10 mouse cellular contexts compared by ENCODE assay signal in the genomic region with DNA sequence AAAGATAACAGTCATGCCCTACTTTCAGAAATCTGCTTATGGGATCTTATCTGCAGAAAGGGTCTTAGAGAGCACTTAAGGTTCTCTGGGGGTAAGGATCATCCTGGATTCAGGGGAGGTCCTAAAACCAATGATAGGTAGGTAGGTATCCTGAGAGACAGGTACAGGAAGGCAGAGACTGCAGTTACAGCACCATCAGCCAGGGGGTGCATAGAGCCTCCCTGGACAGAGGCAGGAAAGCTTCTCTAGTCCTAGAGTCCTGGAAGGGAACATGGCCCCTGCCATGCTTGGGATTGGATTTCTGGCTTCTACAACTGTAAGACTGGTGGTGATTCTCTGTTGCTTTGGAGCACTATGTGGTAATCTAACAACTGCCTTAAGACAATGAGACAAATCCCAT. TPM values are rescaled to one million over a fixed set of nuclear protein-coding genes. Genes with fewer than 3 reads are reported as not detected.
DNase-seq lines count a peak whose midpoint lies in the region; ATAC-seq and TF ChIP-seq lines count a peak whose summit lies in the region.
"Had no signal": no experiment of that assay in that cellular context is flagged by ENCODE, and none has a peak within 500 bp of the region (broad histone marks: within the 10 kb centered on the region; RNA-seq: fewer than 3 reads in every experiment).

No protein-coding gene starts in this region.

- H3K27me3 ChIP-seq in heart, embryonic 14.5 days (ENCODE audit: control insufficient read depth, insufficient read depth, low read length), result no peaks in the 10 kb centered on the region
- H3K27me3 ChIP-seq in ES-Bruce4 (ENCODE audit: control insufficient read depth, insufficient read depth, low read length, poor library complexity, severe bottlenecking), result no peaks in the 10 kb centered on the region
- no peaks in the 10 kb centered on the region for H3K27me3 ChIP-seq in forebrain, embryonic 14.5 days (replicated peaks; ENCODE audit: control insufficient read depth, insufficient read depth, low read length)
- H3K27me3 ChIP-seq in limb, embryonic 10.5 days (ENCODE audit: low read depth, poor library complexity, severe bottlenecking), result no peaks in the 10 kb centered on the region
- H3K27me3 ChIP-seq: stomach, embryonic 15.5 days had no signal

- intact Hi-C loops in heart, postnatal 25 days (cut with DNase I), result no loop called here

- peak overlapping the region; percentile 84 to 86 for H3K27ac ChIP-seq in heart, embryonic 14.5 days (replicated peaks in 1 of 2; ENCODE audit: control insufficient read depth in 1 of 2, insufficient read depth in 1 of 2, low read depth in 2 of 2, low read length in 2 of 2)
- H3K27ac ChIP-seq in ES-Bruce4 (ENCODE audit: insufficient read depth, low read length), result no peak overlapping the region
- no peak overlapping the region for H3K27ac ChIP-seq in bone marrow, adult 2 months (ENCODE audit: control insufficient read depth, insufficient read depth, low read depth, low read length, poor library complexity)
- no peak overlapping the region for H3K27ac ChIP-seq in forebrain, embryonic 14.5 days (ENCODE audit: low read depth, low read length)
- H3K27ac ChIP-seq in limb, embryonic 10.5 days, result no peak overlapping the region
- H3K27ac ChIP-seq: macrophage; stomach, embryonic 15.5 days had no signal

- no peak overlapping the region for H3K9ac ChIP-seq in heart, embryonic 14.5 days (ENCODE audit: low read length)
- H3K9ac ChIP-seq in ES-Bruce4 (ENCODE audit: low read depth, poor library complexity, severe bottlenecking), result no peak overlapping the region
- no peak overlapping the region for H3K9ac ChIP-seq in forebrain, embryonic 14.5 days (ENCODE audit: low read length)
- H3K9ac ChIP-seq: stomach, embryonic 15.5 days had no signal

- H3K9me3 ChIP-seq in heart, embryonic 14.5 days (ENCODE audit: control insufficient read depth, low read length), result 0 out of 2 replicates have a peak, but pooled peaks cover 3% of the 10 kb centered on the region
- no peaks in the 10 kb centered on the region for H3K9me3 ChIP-seq in ES-Bruce4 (replicated peaks; ENCODE audit: control insufficient read depth, insufficient read depth, low read length, poor library complexity, severe bottlenecking)
- no peaks in the 10 kb centered on the region; the same call in 1 of the 2 replicates for H3K9me3 ChIP-seq in forebrain, embryonic 14.5 days (replicated peaks; ENCODE audit: control insufficient read depth, low read length)
- no peaks in the 10 kb centered on the region; the same call in 1 of the 2 replicates for H3K9me3 ChIP-seq in limb, embryonic 10.5 days (replicated peaks)
- H3K9me3 ChIP-seq: stomach, embryonic 15.5 days had no signal

- no peak overlapping the region for H3K4me2 ChIP-seq in heart, embryonic 14.5 days (ENCODE audit: low read length)
- H3K4me2 ChIP-seq in forebrain, embryonic 14.5 days (ENCODE audit: low read length), result no peak overlapping the region
- H3K4me2 ChIP-seq: stomach, embryonic 15.5 days had no signal

- H3K36me3 ChIP-seq in heart, embryonic 14.5 days (ENCODE audit: control insufficient read depth, insufficient read depth, low read length), result peaks cover 62% of the 10 kb centered on the region
- H3K36me3 ChIP-seq in ES-Bruce4 (ENCODE audit: control insufficient read depth, insufficient read depth, low read length, poor library complexity, severe bottlenecking), result peaks cover 65% of the 10 kb centered on the region
- peaks cover 49% of the 10 kb centered on the region for H3K36me3 ChIP-seq in forebrain, embryonic 14.5 days (ENCODE audit: control insufficient read depth, insufficient read depth, low read length)
- peaks cover 69% of the 10 kb centered on the region for H3K36me3 ChIP-seq in limb, embryonic 10.5 days

- TF ChIP-seq POLR2A in ES-Bruce4 (IDR thresholded peaks at IDR 0.05; ENCODE audit: insufficient read depth, low read length), result no peak
- TF ChIP-seq POLR2A in bone marrow, adult 2 months (IDR thresholded peaks at IDR 0.05; ENCODE audit: borderline replicate concordance, control insufficient read depth, low read depth, low read length), result no peak

- H3K4me1 ChIP-seq in heart, embryonic 14.5 days (ENCODE audit: control insufficient read depth in 2 of 2, insufficient read depth in 2 of 2, low read length in 2 of 2), result peaks cover 15 to 26% of the 10 kb centered on the region in 2 experiments
- peaks cover 1% of the 10 kb centered on the region for H3K4me1 ChIP-seq in ES-Bruce4 (ENCODE audit: control insufficient read depth, insufficient read depth, low read length)
- H3K4me1 ChIP-seq in bone marrow, adult 2 months (ENCODE audit: control insufficient read depth, insufficient read depth, low read length), result peaks cover 2% of the 10 kb centered on the region; the same call in 1 of the 2 replicates
- peaks cover 7% of the 10 kb centered on the region for H3K4me1 ChIP-seq in forebrain, embryonic 14.5 days (ENCODE audit: control insufficient read depth, insufficient read depth, low read length)
- peaks cover 12% of the 10 kb centered on the region for H3K4me1 ChIP-seq in limb, embryonic 10.5 days

- no peak overlapping the region for H3K4me3 ChIP-seq in heart, embryonic 14.5 days (ENCODE audit: control insufficient read depth in 1 of 2, insufficient read depth in 1 of 2, low read depth in 1 of 2, low read length in 2 of 2)
- no peak overlapping the region for H3K4me3 ChIP-seq in ES-Bruce4 (ENCODE audit: low read depth, low read length)
- no peak overlapping the region for H3K4me3 ChIP-seq in bone marrow, adult 2 months (replicated peaks; ENCODE audit: control insufficient read depth, low read depth, low read length)
- no peak overlapping the region for H3K4me3 ChIP-seq in forebrain, embryonic 14.5 days (ENCODE audit: low read depth, low read length)
- no peak overlapping the region for H3K4me3 ChIP-seq in limb, embryonic 10.5 days
- H3K4me3 ChIP-seq: stomach, embryonic 15.5 days had no signal

- TF ChIP-seq EP300 in ES-Bruce4 (IDR thresholded peaks at IDR 0.05; ENCODE audit: insufficient read depth, low read depth, low read length), result no peak

- ATAC-seq in heart, embryonic 14.5 days (ENCODE audit: insufficient number of reproducible peaks, insufficient read depth, low FRiP score, low read depth), result no peak
- ATAC-seq in megakaryocyte, adult 5-6 weeks (ENCODE audit: poor library complexity, severe bottlenecking), result peak; percentile 33; the same call in 1 of the 2 replicates
- no peak for ATAC-seq in forebrain, embryonic 14.5 days

- peak; percentile 69 for TF ChIP-seq CTCF in ES-Bruce4 (IDR thresholded peaks at IDR 0.05; ENCODE audit: low read depth, low read length)
- TF ChIP-seq CTCF in bone marrow, adult 2 months (IDR thresholded peaks at IDR 0.05; ENCODE audit: control insufficient read depth, insufficient read depth, low read length), result peak; percentile 67

- no peak for DNase-seq in heart, postnatal 25 days (ENCODE audit: low spot score)
- no peak for DNase-seq in forebrain, embryonic 14.5 days (ENCODE audit: low spot score)
- DNase-seq in yolk sac, embryonic 10.5 days (ENCODE audit: low spot score), result no peak
- DNase-seq in limb, embryonic 10.5 days (ENCODE audit: low spot score), result no peak

RNA-seq across cellular contexts. Expression of gene Gnpat, which starts 3.4 kb away (rescaled TPM):
- 115 and 117 TPM in 2 replicates for polyA plus RNA-seq in heart, embryonic 14.5 days (2014; fragmentation: Nextera tagmentation; extraction: Ambion mirVana)
- total RNA-seq in heart, postnatal 25 days (2021), result 100 to 1,000 TPM; 168 to 181 TPM
- 96.0 and 113 TPM in 2 replicates for polyA plus RNA-seq in ES-Bruce4 (2011; ENCODE audit: insufficient read depth, insufficient read length, low read depth, missing spikeins)
- polyA plus RNA-seq in bone marrow, adult 2 months (2011; ENCODE audit: insufficient read depth, insufficient read length, low replicate concordance, missing spikeins), result 32.3 and 41.2 TPM in 2 replicates
- 44.3 and 54.3 TPM in 2 replicates for total RNA-seq in megakaryocyte, adult 5-6 weeks (2015)
- 43.9 and 50.3 TPM in 2 replicates for total RNA-seq in megakaryocyte, adult 5-6 weeks (2017)
- polyA plus RNA-seq in forebrain, embryonic 14.5 days (2014; fragmentation: Nextera tagmentation; extraction: Ambion mirVana), result 93.5 and 95.5 TPM in 2 replicates
- polyA plus RNA-seq in limb, embryonic 10.5 days (2016; fragmentation: Nextera tagmentation; extraction: Ambion mirVana), result 133 and 142 TPM in 2 replicates

RNA-seq across cellular contexts. Expression of gene 2810004N23Rik, which starts 3.5 kb away (rescaled TPM):
- 41.9 and 43.8 TPM in 2 replicates for polyA plus RNA-seq in heart, embryonic 14.5 days (2014; fragmentation: Nextera tagmentation; extraction: Ambion mirVana)
- 10 to 100 TPM; 39.7 to 45.5 TPM for total RNA-seq in heart, postnatal 25 days (2021)
- 93.0 and 93.6 TPM in 2 replicates for polyA plus RNA-seq in ES-Bruce4 (2011; ENCODE audit: insufficient read depth, insufficient read length, low read depth, missing spikeins)
- 12.8 and 22.0 TPM in 2 replicates for polyA plus RNA-seq in bone marrow, adult 2 months (2011; ENCODE audit: insufficient read depth, insufficient read length, low replicate concordance, missing spikeins)
- 11.6 and 13.2 TPM in 2 replicates for total RNA-seq in megakaryocyte, adult 5-6 weeks (2015)
- total RNA-seq in megakaryocyte, adult 5-6 weeks (2017), result 23.9 and 24.4 TPM in 2 replicates
- polyA plus RNA-seq in forebrain, embryonic 14.5 days (2014; fragmentation: Nextera tagmentation; extraction: Ambion mirVana), result 25.0 and 29.1 TPM in 2 replicates
- 71.0 and 82.9 TPM in 2 replicates for polyA plus RNA-seq in limb, embryonic 10.5 days (2016; fragmentation: Nextera tagmentation; extraction: Ambion mirVana)

RNA-seq across cellular contexts. Expression of gene Exoc8, which starts 38.0 kb away (rescaled TPM):
- polyA plus RNA-seq in heart, embryonic 14.5 days (2014; fragmentation: Nextera tagmentation; extraction: Ambion mirVana), result 5.8 and 6.5 TPM in 2 replicates
- 10 to 100 TPM; 18.9 to 19.2 TPM for total RNA-seq in heart, postnatal 25 days (2021)
- 10.1 and 10.9 TPM in 2 replicates for polyA plus RNA-seq in ES-Bruce4 (2011; ENCODE audit: insufficient read depth, insufficient read length, low read depth, missing spikeins)
- 6.0 and 13.3 TPM in 2 replicates for polyA plus RNA-seq in bone marrow, adult 2 months (2011; ENCODE audit: insufficient read depth, insufficient read length, low replicate concordance, missing spikeins)
- 6.5 and 8.9 TPM in 2 replicates for total RNA-seq in megakaryocyte, adult 5-6 weeks (2015)
- total RNA-seq in megakaryocyte, adult 5-6 weeks (2017), result 14.5 and 16.1 TPM in 2 replicates
- polyA plus RNA-seq in forebrain, embryonic 14.5 days (2014; fragmentation: Nextera tagmentation; extraction: Ambion mirVana), result 5.9 and 7.2 TPM in 2 replicates
- polyA plus RNA-seq in limb, embryonic 10.5 days (2016; fragmentation: Nextera tagmentation; extraction: Ambion mirVana), result 8.7 and 9.2 TPM in 2 replicates

RNA-seq across cellular contexts. Expression of gene Sprtn, which starts 38.2 kb away (rescaled TPM):
- 6.5 and 6.8 TPM in 2 replicates for polyA plus RNA-seq in heart, embryonic 14.5 days (2014; fragmentation: Nextera tagmentation; extraction: Ambion mirVana)
- total RNA-seq in heart, postnatal 25 days (2021), result 10 to 100 TPM in 1 of 2 experiments, 1 to 10 TPM in 1; 9.5 to 12.2 TPM
- polyA plus RNA-seq in ES-Bruce4 (2011; ENCODE audit: insufficient read depth, insufficient read length, low read depth, missing spikeins), result 14.3 and 16.0 TPM in 2 replicates
- polyA plus RNA-seq in bone marrow, adult 2 months (2011; ENCODE audit: insufficient read depth, insufficient read length, low replicate concordance, missing spikeins), result 11.8 and 13.8 TPM in 2 replicates
- total RNA-seq in megakaryocyte, adult 5-6 weeks (2015), result 11.0 and 11.1 TPM in 2 replicates
- 18.9 and 20.7 TPM in 2 replicates for total RNA-seq in megakaryocyte, adult 5-6 weeks (2017)
- polyA plus RNA-seq in forebrain, embryonic 14.5 days (2014; fragmentation: Nextera tagmentation; extraction: Ambion mirVana), result 9.8 and 11.1 TPM in 2 replicates
- 9.3 and 10.4 TPM in 2 replicates for polyA plus RNA-seq in limb, embryonic 10.5 days (2016; fragmentation: Nextera tagmentation; extraction: Ambion mirVana)

Comparison
In these comparisons a context has a peak if more than half of its experiments do, and no peak if none do; other contexts are left out.
1. H3K27ac ChIP-seq: peak in heart, embryonic 14.5 days (2 of 2); none in ES-Bruce4 (single experiment), bone marrow, adult 2 months (single experiment), forebrain, embryonic 14.5 days (single experiment) and limb, embryonic 10.5 days (single experiment).